Comparison of ENCODE assay signal across 12 mouse cellular contexts in genomic region chr9:116252788-116253187, GRCm38 (mm10).
DNase-seq lines count a peak whose midpoint lies in the region; ATAC-seq lines count a peak whose summit lies in the region.
"Had no signal": no experiment of that assay in that cellular context is flagged by ENCODE, and none has a peak within 500 bp of the region (broad histone marks: within the 10 kb centered on the region; RNA-seq: fewer than 3 reads in every experiment).

No protein-coding gene starts in this region.

- 72% methylated on average over 8 of the region's 8 CpGs for WGBS in heart, embryonic 10.5 days
- 48% methylated on average over 8 of the region's 8 CpGs for WGBS in lung, embryonic 16.5 days
- 82% methylated on average over 8 of the region's 8 CpGs for WGBS in embryonic facial prominence, embryonic 10.5 days
- 81% methylated on average over 8 of the region's 8 CpGs for WGBS in neural tube, embryonic 15.5 days

- H3K36me3 ChIP-seq in heart, embryonic 10.5 days: no peaks in the 10 kb centered on the region
- H3K36me3 ChIP-seq in lung, embryonic 16.5 days (ENCODE audit: control insufficient read depth, insufficient read depth, low read length): no peaks in the 10 kb centered on the region
- no peaks in the 10 kb centered on the region for H3K36me3 ChIP-seq in embryonic facial prominence, embryonic 10.5 days (replicated peaks)
- H3K36me3 ChIP-seq in neural tube, embryonic 15.5 days: no peaks in the 10 kb centered on the region
- H3K36me3 ChIP-seq: forebrain, embryonic 10.5 days; liver, embryonic 12.5 days; midbrain, embryonic 15.5 days; neural tube, embryonic 12.5 days had no signal

- H3K4me3 ChIP-seq in heart, embryonic 10.5 days: no peak overlapping the region
- no peak overlapping the region for H3K4me3 ChIP-seq in lung, embryonic 16.5 days (ENCODE audit: low read length)
- no peak overlapping the region for H3K4me3 ChIP-seq in embryonic facial prominence, embryonic 10.5 days
- H3K4me3 ChIP-seq in neural tube, embryonic 15.5 days (replicated peaks): no peak overlapping the region
- H3K4me3 ChIP-seq: forebrain, embryonic 10.5 days; liver, embryonic 12.5 days; midbrain, embryonic 15.5 days; neural tube, embryonic 12.5 days had no signal

- no peaks in the 10 kb centered on the region for H3K27me3 ChIP-seq in heart, embryonic 10.5 days (ENCODE audit: insufficient read depth, poor library complexity, severe bottlenecking)
- H3K27me3 ChIP-seq in lung, embryonic 16.5 days (ENCODE audit: control insufficient read depth, insufficient read depth, low read depth, low read length): no peaks in the 10 kb centered on the region
- no peaks in the 10 kb centered on the region for H3K27me3 ChIP-seq in embryonic facial prominence, embryonic 10.5 days (replicated peaks; ENCODE audit: low read depth, poor library complexity, severe bottlenecking)
- H3K27me3 ChIP-seq in neural tube, embryonic 15.5 days (replicated peaks): no peaks in the 10 kb centered on the region
- H3K27me3 ChIP-seq: liver, embryonic 12.5 days; midbrain, embryonic 15.5 days; neural tube, embryonic 12.5 days had no signal

- H3K9me3 ChIP-seq in heart, embryonic 10.5 days: no peaks in the 10 kb centered on the region
- H3K9me3 ChIP-seq in lung, embryonic 16.5 days (ENCODE audit: control insufficient read depth, low read length): peaks cover 2% of the 10 kb centered on the region; the same call in 1 of the 2 replicates
- peaks cover 3% of the 10 kb centered on the region; the same call in 1 of the 2 replicates for H3K9me3 ChIP-seq in embryonic facial prominence, embryonic 10.5 days
- no peaks in the 10 kb centered on the region for H3K9me3 ChIP-seq in neural tube, embryonic 15.5 days (replicated peaks)
- H3K9me3 ChIP-seq: forebrain, embryonic 10.5 days; liver, embryonic 12.5 days; midbrain, embryonic 15.5 days; neural tube, embryonic 12.5 days had no signal

- no peak for DNase-seq in heart, embryonic 10.5 days (ENCODE audit: low spot score)
- DNase-seq in heart, postnatal 25 days (ENCODE audit: low spot score): no peak
- DNase-seq in lung, postnatal 25 days (ENCODE audit: low spot score): no peak
- DNase-seq in embryonic facial prominence, embryonic 10.5 days (ENCODE audit: low spot score): no peak
- DNase-seq in cerebellum, adult 18-20 months: no peak
- DNase-seq: cerebellum, adult 9-11 months had no signal

- no peak overlapping the region for H3K4me2 ChIP-seq in lung, embryonic 16.5 days (ENCODE audit: low read depth, low read length)
- H3K4me2 ChIP-seq in neural tube, embryonic 15.5 days: no peak overlapping the region
- H3K4me2 ChIP-seq: liver, embryonic 12.5 days; midbrain, embryonic 15.5 days; neural tube, embryonic 12.5 days had no signal

- H3K4me1 ChIP-seq in heart, embryonic 10.5 days: peaks cover 9% of the 10 kb centered on the region
- peaks cover 9% of the 10 kb centered on the region for H3K4me1 ChIP-seq in lung, embryonic 16.5 days (replicated peaks; ENCODE audit: control insufficient read depth, insufficient read depth, low read length)
- H3K4me1 ChIP-seq in embryonic facial prominence, embryonic 10.5 days: peaks cover 7% of the 10 kb centered on the region
- H3K4me1 ChIP-seq in neural tube, embryonic 15.5 days: 0 out of 2 replicates have a peak, but pooled peaks cover 11% of the 10 kb centered on the region
- H3K4me1 ChIP-seq: liver, embryonic 12.5 days; midbrain, embryonic 15.5 days; neural tube, embryonic 12.5 days had no signal

- H3K9ac ChIP-seq in lung, embryonic 16.5 days (ENCODE audit: low read length): no peak overlapping the region
- H3K9ac ChIP-seq in neural tube, embryonic 15.5 days (replicated peaks): no peak overlapping the region
- H3K9ac ChIP-seq: liver, embryonic 12.5 days; midbrain, embryonic 15.5 days; neural tube, embryonic 12.5 days had no signal

- ATAC-seq in lung, embryonic 16.5 days (ENCODE audit: low read depth): no peak
- ATAC-seq in neural tube, embryonic 15.5 days (ENCODE audit: low FRiP score): no peak
- ATAC-seq: liver, embryonic 12.5 days; midbrain, embryonic 15.5 days had no signal

- H3K27ac ChIP-seq in heart, embryonic 10.5 days: peak overlapping the region; percentile 42
- peak overlapping the region; percentile 54 for H3K27ac ChIP-seq in lung, embryonic 16.5 days (ENCODE audit: low read length)
- 0 out of 2 replicates have a peak overlapping the region, but pooled peaks have one; percentile 15 for H3K27ac ChIP-seq in embryonic facial prominence, embryonic 10.5 days (replicated peaks)
- peak overlapping the region; percentile 48; the same call in 1 of the 2 replicates for H3K27ac ChIP-seq in neural tube, embryonic 15.5 days (replicated peaks)
- H3K27ac ChIP-seq: liver, embryonic 12.5 days; midbrain, embryonic 15.5 days; neural tube, embryonic 12.5 days had no signal

- intact Hi-C loops in heart, postnatal 25 days (cut with DNase I): no loop called here
